Mouse (Mus musculus): ENCODE results near the gene Axin2.
"Not testable (repeated sequence)": the region's sequence is repeated elsewhere in the genome, so short reads cannot be mapped to it uniquely, and the experiment has no call there.

The Axin2 gene

GRCm38 (mm10) chr11:108920158-108920635 lies at the start of gene Axin2:
Gene Axin2, plus strand, starts transcription at chr11:108920349.
- DNase-seq (ENCODE audit: low spot score), result peak; percentile 85

DNA sequence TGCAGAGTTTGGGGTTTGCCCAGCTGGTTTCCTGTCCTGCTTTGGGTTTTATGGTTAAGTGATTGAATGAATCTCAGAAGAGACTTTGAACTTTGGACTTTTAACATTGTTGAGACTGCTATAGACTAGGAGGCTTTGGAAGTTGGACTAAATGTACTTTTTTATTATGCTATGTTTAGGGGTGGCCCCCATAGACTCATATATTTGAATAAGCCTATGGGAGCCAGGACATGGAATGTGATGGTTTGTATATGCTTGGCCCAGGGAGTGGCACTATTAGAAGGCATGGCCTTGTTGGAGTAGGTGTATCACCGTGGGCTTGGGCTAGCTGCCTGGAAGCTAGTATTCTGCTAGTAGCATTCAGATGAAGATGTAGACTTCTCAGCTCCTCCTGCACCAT lies 48.9 kb upstream of the Axin2 start:
- not testable (repeated sequence) for DNase-seq (ENCODE audit: low spot score)

DNA sequence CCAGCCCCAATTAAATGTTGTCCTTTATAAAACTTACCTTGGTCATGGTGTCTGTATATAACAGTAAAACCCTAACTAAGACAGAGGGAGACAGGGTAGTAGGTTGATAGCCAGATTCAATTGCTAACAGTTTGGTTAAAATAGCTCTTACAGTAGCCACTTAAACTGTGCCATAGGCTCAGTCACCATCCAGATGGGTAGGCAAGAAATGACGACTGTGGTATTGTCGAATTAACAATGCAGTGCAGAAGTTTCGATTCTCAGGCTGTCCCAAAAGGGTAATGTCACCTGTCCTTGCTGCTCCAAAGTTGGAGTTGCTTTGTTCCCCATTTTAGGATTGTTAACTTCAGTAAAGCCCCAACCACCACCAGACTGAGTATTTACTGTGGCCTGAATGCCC lies 48.4 kb upstream of the Axin2 start:
- no peak for DNase-seq (ENCODE audit: low spot score)

- DNase-seq (ENCODE audit: low spot score), result no peak
Observed at GRCm38 (mm10) chr11:108876633-108877205, 43.4 kb upstream of the Axin2 start.

DNA sequence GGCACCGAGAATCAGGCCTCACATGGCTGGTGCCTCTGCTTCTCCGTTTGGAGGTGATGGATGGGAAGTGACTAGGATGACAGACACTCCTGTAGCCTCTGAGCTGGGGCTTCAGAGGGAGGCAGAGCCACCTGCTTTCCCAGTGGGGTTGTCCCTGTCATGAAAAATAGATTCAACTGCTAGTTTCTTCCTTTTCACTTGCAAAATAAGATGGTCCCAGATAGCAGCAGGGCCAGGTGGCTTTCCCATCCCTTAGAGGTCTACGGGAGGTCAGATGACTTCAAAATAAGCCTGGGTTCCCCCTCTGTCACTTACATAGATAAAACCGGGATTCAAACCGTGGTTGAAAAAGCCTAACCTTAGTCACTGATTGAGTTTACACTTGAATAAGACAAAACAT lies 42.6 kb upstream of the Axin2 start:
- no peak for DNase-seq (ENCODE audit: low spot score)

DNA sequence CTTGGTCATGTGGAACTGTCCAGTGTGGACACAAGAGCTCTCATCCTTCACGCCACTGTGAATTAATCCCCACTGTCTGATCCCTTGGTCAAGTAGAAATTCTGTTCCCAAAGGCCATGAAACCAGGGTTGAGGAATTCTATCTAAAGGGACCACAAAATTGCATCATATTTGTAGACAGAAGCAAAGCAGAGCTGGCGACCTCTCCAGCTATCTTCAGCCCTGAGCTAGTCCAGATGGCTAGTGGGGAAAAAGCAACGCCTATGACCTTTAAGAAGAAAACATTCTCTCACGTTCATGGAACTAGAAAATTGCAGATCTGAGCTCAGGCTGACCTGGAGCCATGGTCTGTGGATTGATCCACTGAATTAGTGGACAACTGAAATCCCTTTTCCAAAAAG lies 39.6 kb upstream of the Axin2 start:
- DNase-seq (ENCODE audit: low spot score), result no peak

GRCm38 (mm10) chr11:108881662-108882061 lies 38.5 kb upstream of the Axin2 start:
- no peak for DNase-seq (ENCODE audit: low spot score)

DNA sequence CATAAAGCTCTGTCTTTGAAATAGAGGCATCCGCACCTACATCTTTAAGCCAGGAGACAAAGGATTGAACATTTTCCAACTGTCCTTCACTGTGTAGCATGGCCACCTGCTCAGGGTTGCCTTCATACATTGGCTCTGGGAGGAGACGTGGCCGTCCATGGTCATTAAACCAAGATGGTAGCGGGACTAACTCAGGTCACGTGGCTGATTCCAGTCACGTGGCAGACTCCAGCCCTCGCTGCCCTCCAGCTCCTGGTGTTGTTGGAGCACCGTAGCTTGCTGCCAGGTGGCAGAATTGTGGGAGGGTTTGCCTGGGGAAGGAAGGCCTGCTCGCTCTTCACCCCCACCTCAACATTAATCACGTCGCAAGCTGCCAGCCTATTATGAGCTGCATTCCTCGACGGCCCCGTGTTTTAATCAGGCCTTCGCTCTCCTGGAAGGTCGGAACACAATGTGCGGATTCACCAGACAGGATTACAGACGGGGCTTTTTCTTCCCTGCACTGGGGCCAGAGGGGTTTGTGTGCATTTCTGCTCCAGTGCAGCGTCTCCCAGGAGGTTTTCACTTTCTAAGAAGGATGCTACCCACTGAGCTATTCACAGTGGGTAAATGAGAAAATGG lies 34.8 kb upstream of the Axin2 start:
- no peak for DNase-seq (ENCODE audit: low spot score)

DNA sequence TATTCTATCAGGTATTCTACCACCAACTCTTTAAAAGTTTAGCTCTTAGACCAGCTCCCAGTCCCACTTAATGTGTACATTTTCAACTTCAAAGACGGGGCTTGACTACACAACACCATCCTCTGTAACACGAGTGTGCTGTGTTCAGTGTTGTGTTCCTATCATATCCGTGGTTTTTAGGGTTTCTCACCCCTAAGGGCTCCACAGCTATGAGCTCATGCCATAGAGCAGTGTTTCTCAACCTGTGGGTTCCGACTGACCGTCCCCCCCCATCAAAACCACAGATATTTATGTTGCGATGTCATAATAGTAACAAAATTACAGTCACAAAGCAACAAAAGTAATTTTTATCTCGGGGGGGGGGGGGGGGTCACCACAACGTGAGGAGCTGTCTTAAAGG lies 34.1 kb upstream of the Axin2 start:
- DNase-seq (ENCODE audit: low spot score), result no peak

DNA sequence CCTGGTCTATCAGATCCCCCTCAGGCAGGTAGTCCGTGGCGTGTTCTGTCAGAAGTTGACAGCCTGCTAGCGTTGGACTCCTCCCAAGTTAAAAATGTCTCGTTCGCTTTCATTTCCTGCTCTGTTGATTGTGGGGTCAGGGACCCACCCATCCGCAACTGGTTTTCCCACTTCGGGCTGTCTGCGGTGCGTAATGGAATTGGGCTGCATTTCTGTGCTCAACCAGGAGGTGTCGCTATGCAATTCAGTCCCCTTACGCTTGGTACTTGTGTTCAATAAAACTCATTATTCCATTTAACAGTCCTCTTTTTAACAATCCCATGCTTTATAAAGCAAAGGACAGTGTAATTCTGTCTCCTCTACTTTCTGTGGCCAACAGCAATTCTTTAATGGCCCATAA lies 31.0 kb upstream of the Axin2 start:
- no peak for DNase-seq (ENCODE audit: low spot score)

DNA sequence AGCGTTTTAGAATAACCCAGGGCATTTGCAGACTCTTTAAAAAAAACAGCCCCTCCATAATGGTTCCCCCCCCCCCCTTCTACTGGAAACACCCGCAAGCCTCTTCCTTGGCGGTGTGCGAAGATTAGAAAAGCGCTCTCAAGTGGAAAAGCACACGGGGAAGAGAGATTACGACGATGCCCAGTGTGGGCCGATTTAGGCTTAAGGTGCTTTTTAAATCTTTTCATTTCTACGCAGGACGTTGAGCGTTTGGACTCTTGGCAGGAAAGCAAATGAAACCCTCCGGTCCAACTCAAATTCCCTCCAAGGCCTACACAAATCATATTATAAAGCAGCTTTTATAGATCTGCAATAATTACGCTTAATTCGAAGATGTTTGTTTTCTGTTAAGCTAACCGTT lies 29.6 kb upstream of the Axin2 start:
- no peak for DNase-seq (ENCODE audit: low spot score)

GRCm38 (mm10) chr11:108891111-108891870 lies 28.9 kb upstream of the Axin2 start:
- no peak for DNase-seq (ENCODE audit: low spot score)

- DNase-seq (ENCODE audit: low spot score), result no peak
Observed at GRCm38 (mm10) chr11:108891871-108892380, 28.2 kb upstream of the Axin2 start.

DNA sequence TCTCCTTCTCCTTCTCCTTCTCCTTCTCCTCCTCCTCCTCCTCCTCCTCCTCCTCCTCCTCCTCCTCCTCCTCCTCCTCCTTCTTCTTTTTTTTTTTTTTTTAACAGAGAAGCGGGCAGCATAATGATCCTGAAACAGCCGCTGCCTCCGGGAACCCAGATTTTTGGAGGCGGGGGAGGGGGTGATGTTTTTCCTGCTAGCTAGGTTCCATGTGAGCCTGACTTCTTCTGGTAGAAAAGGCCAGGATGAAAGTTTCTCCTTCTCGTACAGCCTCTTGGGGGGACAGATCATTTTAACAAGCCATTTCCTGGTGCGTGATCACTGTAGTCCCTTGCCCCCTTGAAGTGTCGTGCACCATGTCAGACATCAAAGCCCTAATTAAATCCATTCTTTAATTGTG lies 27.7 kb upstream of the Axin2 start:
- DNase-seq (ENCODE audit: low spot score), result no peak

GRCm38 (mm10) chr11:108893232-108893790 lies 26.8 kb upstream of the Axin2 start:
- no peak for DNase-seq (ENCODE audit: low spot score)

DNA sequence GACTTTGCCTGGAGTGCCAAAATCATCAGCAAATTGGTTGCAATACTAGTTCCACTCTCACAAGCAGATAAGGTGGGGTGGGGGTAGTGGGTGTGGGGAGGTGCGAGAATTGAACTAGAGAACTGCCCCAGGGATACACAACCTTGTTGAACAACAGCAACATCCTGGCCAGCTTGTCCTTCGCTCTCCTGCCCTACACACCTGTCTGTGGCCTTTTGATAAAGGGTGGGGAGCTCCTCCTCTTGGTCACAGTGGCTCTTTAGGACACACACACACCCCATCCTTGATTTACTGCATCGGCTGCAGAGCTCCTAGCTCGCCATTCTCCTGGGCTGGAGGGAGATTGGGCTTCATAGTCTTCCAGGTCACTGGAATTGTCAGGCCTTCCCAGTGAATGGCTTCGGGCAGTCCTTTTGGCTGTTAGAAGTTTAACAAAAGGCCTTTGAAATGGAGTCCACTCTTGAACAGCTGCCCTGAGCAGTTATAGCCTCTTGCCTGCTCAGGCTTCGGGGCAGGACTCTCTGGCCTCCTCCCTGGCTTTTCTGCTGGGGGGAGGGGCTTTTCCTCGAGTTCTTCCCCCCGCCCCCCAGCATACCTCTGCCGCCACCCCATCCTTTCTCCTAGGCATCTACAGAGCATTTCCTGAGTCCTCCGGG lies 26.2 kb upstream of the Axin2 start:
- no peak for DNase-seq (ENCODE audit: low spot score)

DNA sequence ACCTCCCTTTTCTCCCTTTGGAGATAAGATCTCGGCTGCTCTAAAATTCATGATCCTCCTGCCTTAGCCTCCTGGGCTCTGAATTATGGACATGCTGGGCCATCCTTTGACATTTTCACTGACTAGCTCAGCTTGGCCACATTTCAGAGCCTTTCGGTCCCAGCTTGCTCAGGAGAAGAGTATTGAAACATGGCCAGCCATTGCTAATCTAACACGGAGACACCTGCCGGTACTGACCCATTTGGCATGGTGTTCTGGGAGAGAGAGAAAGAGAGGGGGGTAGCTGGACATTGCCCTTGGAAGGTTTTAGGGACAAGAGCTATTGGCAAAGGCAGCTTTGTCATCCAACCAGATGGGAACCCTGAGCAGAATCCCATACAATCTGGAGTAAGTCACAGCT lies 23.1 kb upstream of the Axin2 start:
- DNase-seq (ENCODE audit: low spot score), result no peak

DNA sequence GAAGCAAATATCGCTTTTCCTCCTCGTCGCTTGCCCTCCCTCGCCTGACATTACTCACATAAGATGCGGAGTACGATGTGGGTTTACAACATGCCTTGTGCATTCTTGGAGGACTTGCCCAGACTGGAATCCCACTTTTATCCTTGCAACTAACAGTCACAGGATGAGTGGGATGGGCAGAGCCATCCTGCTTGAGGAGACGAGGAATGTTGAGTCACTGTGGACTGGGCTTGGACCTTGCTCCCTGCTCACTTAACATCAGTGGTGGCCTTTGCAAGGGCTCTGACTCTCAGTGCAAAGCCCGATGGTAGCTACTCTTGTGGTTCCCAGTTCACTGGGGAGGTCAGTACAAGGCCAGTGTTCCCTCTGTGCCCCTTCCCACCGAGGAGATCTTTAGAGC lies 22.1 kb upstream of the Axin2 start:
- DNase-seq (ENCODE audit: low spot score), result no peak

GRCm38 (mm10) chr11:108898483-108898882 lies 21.7 kb upstream of the Axin2 start:
- no peak for DNase-seq (ENCODE audit: low spot score)

DNA sequence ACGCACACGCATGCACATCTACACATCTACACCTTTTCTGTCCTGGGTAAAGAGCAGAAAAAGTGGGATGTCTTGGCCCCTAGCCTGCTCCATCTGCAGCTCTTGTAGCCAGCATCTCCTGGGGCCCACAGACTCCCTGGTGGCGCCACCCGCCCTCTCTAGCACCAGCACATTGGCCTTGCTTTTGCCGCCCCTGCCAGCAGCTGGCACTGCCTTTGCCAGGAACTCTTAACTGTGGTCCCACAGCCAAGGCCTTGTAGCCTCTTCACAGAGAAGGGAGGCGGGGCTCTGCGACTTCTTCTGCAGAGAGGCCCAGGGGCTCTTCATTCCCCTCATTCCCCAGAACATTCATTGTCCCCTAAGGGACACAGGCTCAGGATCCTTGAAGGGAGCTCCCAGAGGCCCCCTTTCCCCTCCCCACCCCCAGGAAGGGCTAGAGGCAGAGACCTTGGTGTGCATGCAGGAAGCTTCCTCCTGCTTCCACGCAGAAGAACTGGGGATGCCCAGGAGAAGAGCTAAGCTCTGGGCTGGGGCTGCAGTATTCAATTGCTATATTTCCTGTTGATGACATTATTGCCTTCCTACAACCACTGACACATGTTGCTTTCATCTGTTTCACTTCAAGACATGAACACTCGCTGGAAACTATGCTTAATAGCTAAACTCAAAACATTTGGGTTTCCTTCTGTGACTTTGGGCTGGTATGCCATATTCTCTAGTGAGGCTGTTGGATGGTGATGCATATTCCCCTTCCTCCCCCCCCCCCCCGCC lies 19.2 kb upstream of the Axin2 start:
- no peak for DNase-seq (ENCODE audit: low spot score)

DNA sequence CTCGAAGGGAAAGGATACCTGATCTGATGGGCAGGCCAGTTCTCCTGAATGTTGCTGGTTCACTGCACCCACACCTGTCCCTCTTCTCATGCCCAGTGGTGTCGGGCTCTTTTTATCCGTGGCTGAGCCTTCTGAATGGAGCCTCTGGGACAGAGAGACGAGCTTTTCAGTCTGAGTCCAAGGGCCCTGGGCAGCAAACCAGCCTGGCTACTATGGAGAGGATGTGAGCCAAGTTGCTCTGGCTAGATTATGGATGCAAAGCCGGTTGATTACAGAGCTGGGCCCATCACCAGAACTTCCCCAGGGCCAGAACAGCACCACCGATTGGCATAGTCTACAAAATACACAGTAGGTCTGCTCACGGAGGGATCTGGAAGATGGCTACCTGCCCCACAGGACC lies 18.5 kb upstream of the Axin2 start:
- no peak for DNase-seq (ENCODE audit: low spot score)

- no peak for DNase-seq (ENCODE audit: low spot score)
Observed at GRCm38 (mm10) chr11:108902303-108902702, 17.8 kb upstream of the Axin2 start.
